Mouse (Mus musculus) heart, postnatal 0 days (tissue): ENCODE data around the gene Kif28. TPM values are rescaled to one million over a fixed set of nuclear protein-coding genes. Genes with fewer than 3 reads are reported as not detected.

Experiments used
- ATAC-seq: fragments of 200-750 bp; cut with Nextera tagmentation; 2 replicates; pipeline ENCODE4 v1.8.0; 2017; ENCODE audit warnings: low read depth, moderate number of reproducible peaks, moderate library complexity; ENCODE audit not compliant: insufficient read depth
- DNase-seq: peaks from one replicate; pipeline ENCODE4 v3.0.0-alpha.2; 2016; ENCODE audit warnings: low spot score
- H3K27ac ChIP-seq: fragments of 300-500 bp; sonication (generic); 2 replicates; pipeline ENCODE4 v1.5.1; 2014; ENCODE audit warnings: low read depth, mild to moderate bottlenecking
- H3K27me3 ChIP-seq: fragments of 300-500 bp; sonication (generic); 2 replicates; pipeline ENCODE4 v1.6.1; 2014; ENCODE audit warnings: low read length, mixed read lengths; ENCODE audit not compliant: control insufficient read depth, insufficient read depth
- H3K36me3 ChIP-seq: fragments of 300-500 bp; sonication (generic); replicated peaks from 2 replicates; pipeline ENCODE4 v1.6.1; 2014; ENCODE audit warnings: low read length, mixed read lengths; ENCODE audit not compliant: control insufficient read depth, insufficient read depth
- H3K4me1 ChIP-seq: fragments of 300-500 bp; sonication (generic); 2 replicates; pipeline ENCODE4 v1.6.1; 2014; ENCODE audit warnings: antibody characterized with exemption; ENCODE audit not compliant: control insufficient read depth, insufficient read depth
- H3K4me2 ChIP-seq: fragments of 300-500 bp; sonication (generic); 2 replicates; pipeline ENCODE4 v1.6.1; 2014; ENCODE audit warnings: low read depth, mild to moderate bottlenecking, low read length, moderate library complexity
- H3K4me3 ChIP-seq: fragments of 300-500 bp; sonication (generic); 2 replicates; pipeline ENCODE4 v1.5.1; 2014; ENCODE audit warnings: low read depth, low read length
- H3K9ac ChIP-seq: fragments of 300-500 bp; sonication (generic); replicated peaks from 2 replicates; pipeline ENCODE4 v1.6.1; 2014; ENCODE audit warnings: low read depth, low read length, mixed read lengths
- H3K9me3 ChIP-seq: fragments of 300-500 bp; sonication (generic); replicated peaks from 2 replicates; pipeline ENCODE4 v1.6.1; 2016; ENCODE audit warnings: low read length; ENCODE audit not compliant: control insufficient read depth
- CTCF ChIP-seq: IDR thresholded peaks from 2 replicates; pipeline ENCODE4 v1.5.1; 2016; ENCODE audit warnings: antibody characterized with exemption, control low read depth, low read depth
- EP300 ChIP-seq: IDR thresholded peaks from 2 replicates; pipeline ENCODE4 v1.6.1; 2016; ENCODE audit warnings: antibody characterized with exemption, low read depth
- WGBS: fragments of 180-500 bp; shearing (Covaris S2); extraction: QIAGEN DNeasy Blood & Tissue Kit; methylation state at CpG from one replicate; pipeline ENCODE4 v1.1.7; 2014; 5-methylcytosine and 5-hydroxymethylcytosine counted together
- polyA plus RNA-seq: library from polyadenylated mRNA; unstranded; fragments of >200 nt; fragmentation: Nextera tagmentation; extraction: Ambion mirVana; gene quantifications from 2 replicates; pipeline ENCODE4 v1.2.1, GENCODE M21; 2015
- total RNA-seq: library from RNA; depleted of rRNA; stranded (reverse); fragments of >200 nt; gene quantifications from 2 replicates; pipeline ENCODE4 v1.2.3, GENCODE M21; 2014; ENCODE audit warnings: low replicate concordance

Kif28 gene
- total and polyA plus RNA-seq, 2 experiments from 2014 or later = 0.11 to 0.27 TPM

DNA sequence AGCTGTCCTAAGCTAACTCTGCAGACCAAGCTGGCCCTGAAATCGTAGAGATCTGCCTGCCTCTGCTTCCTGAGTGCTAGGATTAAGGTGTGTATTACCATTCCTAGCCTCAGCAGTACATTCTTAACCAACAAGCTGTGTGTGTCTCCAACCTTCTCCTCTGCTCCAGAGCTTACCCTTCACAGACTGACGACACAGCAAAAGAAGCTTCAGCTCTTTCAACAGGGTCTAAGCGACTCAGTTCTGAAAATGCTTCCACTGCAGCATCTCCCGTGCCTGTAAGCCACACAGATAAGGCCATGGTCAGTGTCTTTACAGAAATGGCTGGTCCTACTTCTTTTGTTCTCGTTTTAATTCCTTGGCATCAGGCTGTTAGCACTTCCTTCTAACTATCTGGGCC is 15.0 kb upstream of the Kif28 start:
- 79% methylated on average over 5 of the region's 5 CpGs for WGBS
- Histone ChIP-seq H3K4me1 (no peaks in the 10 kb centered on the region), H3K27ac (no peak overlapping the region), H3K4me2 (no peak overlapping the region), H3K9ac (no peak overlapping the region), H3K4me3 (no peak overlapping the region), H3K36me3 (peaks cover 77% of the 10 kb centered on the region), H3K9me3 (no peaks in the 10 kb centered on the region), H3K27me3 (no peaks in the 10 kb centered on the region)
- DNase-seq (no peak), ATAC-seq (no peak)
- TF ChIP-seq EP300 = no peak
- TF ChIP-seq CTCF = no peak

GRCm38 (mm10) chr1:179756477-179756876 is 11.4 kb upstream of the Kif28 start:
- TF ChIP-seq EP300 (no peak), CTCF (no peak)
- Histone ChIP-seq H3K4me1 (no peaks in the 10 kb centered on the region), H3K9ac (no peak overlapping the region), H3K4me3 (no peak overlapping the region), H3K27me3 (no peaks in the 10 kb centered on the region), H3K9me3 (no peaks in the 10 kb centered on the region), H3K4me2 (no peak overlapping the region), H3K27ac (no peak overlapping the region), H3K36me3 (peaks cover 80% of the 10 kb centered on the region)
- ATAC-seq (no peak), DNase-seq (no peak)

DNA sequence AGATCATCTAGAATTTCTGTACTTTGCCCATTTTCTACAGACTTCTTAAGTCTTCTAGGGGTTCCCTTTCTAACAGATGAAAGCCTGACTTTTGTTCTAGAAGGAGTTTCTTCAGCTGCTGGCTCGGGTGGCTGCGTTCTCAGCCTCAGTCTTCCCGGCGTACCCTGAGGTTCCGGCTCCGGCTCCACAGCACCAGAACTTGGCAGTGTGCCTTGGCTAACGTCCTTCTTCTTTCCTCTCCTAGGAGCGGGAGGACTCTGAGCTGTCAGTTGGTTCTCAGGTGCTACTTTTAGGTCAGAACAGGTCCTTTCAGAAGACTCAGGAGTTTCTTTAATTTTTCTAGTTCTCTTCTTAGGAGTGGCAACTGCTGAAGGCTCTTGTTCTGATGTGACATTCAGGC is 7.9 kb upstream of the Kif28 start:
- H3K9ac ChIP-seq = no peak overlapping the region
- no peaks in the 10 kb centered on the region for H3K4me1 ChIP-seq
- ATAC-seq = no peak
- WGBS = 87% methylated on average over 8 of the region's 8 CpGs
- H3K9me3 ChIP-seq = no peaks in the 10 kb centered on the region
- H3K4me3 ChIP-seq = no peak overlapping the region
- H3K36me3 ChIP-seq = peaks cover 75% of the 10 kb centered on the region
- no peak overlapping the region for H3K4me2 ChIP-seq
- DNase-seq = no peak
- H3K27ac ChIP-seq = no peak overlapping the region
- TF ChIP-seq CTCF (no peak), EP300 (no peak)
- H3K27me3 ChIP-seq = no peaks in the 10 kb centered on the region

DNA sequence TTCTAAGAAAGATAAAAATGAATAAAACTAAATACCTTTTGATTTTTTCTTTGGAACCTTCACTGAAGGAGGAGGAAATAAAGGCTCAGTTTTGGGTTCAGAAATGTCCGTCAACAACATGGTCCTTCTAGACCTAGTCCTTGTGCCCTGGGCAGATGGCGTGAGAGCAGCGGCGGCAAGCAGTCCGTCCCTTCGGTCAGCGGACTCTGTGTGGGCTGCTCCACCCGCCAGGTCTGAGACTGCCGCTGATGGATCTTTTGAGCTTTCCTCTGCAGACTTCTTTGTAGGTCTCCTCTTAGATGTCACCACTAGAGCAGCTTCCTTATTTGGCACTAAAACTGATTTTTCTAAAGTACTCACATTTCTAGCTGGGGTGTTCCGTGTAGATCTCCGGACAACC is 7.2 kb upstream of the Kif28 start:
- Histone ChIP-seq H3K9me3 (no peaks in the 10 kb centered on the region), H3K4me1 (no peaks in the 10 kb centered on the region), H3K27ac (no peak overlapping the region), H3K4me2 (no peak overlapping the region), H3K27me3 (no peaks in the 10 kb centered on the region), H3K4me3 (no peak overlapping the region), H3K9ac (no peak overlapping the region), H3K36me3 (peaks cover 76% of the 10 kb centered on the region)
- DNase-seq = no peak
- ATAC-seq = no peak
- WGBS = 94% methylated on average over 11 of the region's 11 CpGs
- TF ChIP-seq EP300 (no peak), CTCF (no peak)

- no peak for DNase-seq
- no peak overlapping the region for H3K4me3 ChIP-seq
- no peaks in the 10 kb centered on the region for H3K9me3 ChIP-seq
- WGBS = 75% methylated on average over 4 of the region's 4 CpGs
- ATAC-seq = no peak
- no peak overlapping the region for H3K4me2 ChIP-seq
- H3K36me3 ChIP-seq = peaks cover 48% of the 10 kb centered on the region
- TF ChIP-seq CTCF (no peak), EP300 (no peak)
- no peaks in the 10 kb centered on the region for H3K27me3 ChIP-seq
- no peak overlapping the region for H3K9ac ChIP-seq
- H3K4me1 ChIP-seq = peaks cover 5% of the 10 kb centered on the region; the same call in 1 of the 2 replicates
- H3K27ac ChIP-seq = no peak overlapping the region
These were observed 1.4 kb downstream of the Kif28 start for GRCm38 (mm10) chr1:179743593-179744193.

DNA sequence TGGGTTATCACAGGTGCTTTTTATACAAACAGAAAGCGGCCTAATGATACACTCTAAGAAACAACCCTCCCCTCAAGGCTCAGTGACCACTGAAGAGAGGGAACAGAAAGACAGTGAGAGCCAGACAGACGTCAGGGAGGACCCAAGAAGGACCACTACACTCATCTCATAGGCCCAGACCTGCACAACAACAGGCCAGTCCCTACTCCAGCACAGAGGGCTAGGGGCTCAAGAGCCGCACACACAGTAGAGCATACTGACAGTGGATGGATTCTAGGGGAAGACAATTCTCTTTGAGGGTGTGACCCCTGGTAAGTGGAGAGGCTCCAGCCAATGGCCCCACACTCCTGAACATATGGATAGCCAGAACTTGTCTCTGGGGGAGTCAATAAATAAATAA is 8.6 kb downstream of the Kif28 start:
- no peak overlapping the region for H3K4me2 ChIP-seq
- 0 out of 2 replicates have a peak, but pooled peaks cover under 1% of the 10 kb centered on the region for H3K4me1 ChIP-seq
- H3K27me3 ChIP-seq = no peaks in the 10 kb centered on the region
- 74% methylated on average over 3 of the region's 3 CpGs for WGBS
- no peaks in the 10 kb centered on the region for H3K9me3 ChIP-seq
- no peak for DNase-seq
- no peak for TF ChIP-seq EP300
- TF ChIP-seq CTCF = no peak
- ATAC-seq = no peak
- H3K9ac ChIP-seq = no peak overlapping the region
- no peak overlapping the region for H3K4me3 ChIP-seq
- no peak overlapping the region for H3K27ac ChIP-seq
- no peaks in the 10 kb centered on the region for H3K36me3 ChIP-seq
